Mouse (Mus musculus) myocyte (in vitro differentiated cells): ENCODE data around the gene Cmya5.

Source experiments
- CEBPB ChIP-seq: IDR thresholded peaks from 2 replicates; pipeline ENCODE4 v1.6.1; 2011; ENCODE audit warnings: mild to moderate bottlenecking, moderate library complexity; ENCODE audit not compliant: poor library complexity, insufficient read depth, severe bottlenecking
- E2F4 ChIP-seq: IDR thresholded peaks from one replicate; pipeline ENCODE4 v1.6.1; 2011; ENCODE audit warnings: mild to moderate bottlenecking, control low read depth, moderate library complexity; ENCODE audit not compliant: insufficient read depth
- MAX ChIP-seq: IDR thresholded peaks from one replicate; pipeline ENCODE4 v1.6.1; 2011; ENCODE audit warnings: low read depth, mild to moderate bottlenecking, control low read depth
- MYOD1 ChIP-seq, 3 experiments: IDR thresholded peaks; one replicate each; pipeline ENCODE4 v1.6.1; 2011; ENCODE audit warnings: control low read depth in 2 of 3, low read depth in 2 of 3, mild to moderate bottlenecking in 2 of 3, moderate library complexity in 1 of 3; ENCODE audit not compliant: insufficient read length in 2 of 3, control insufficient read depth in 1 of 3
- MYOG ChIP-seq, 3 experiments: IDR thresholded peaks; one replicate each; pipeline ENCODE4 v1.6.1; 2011; ENCODE audit warnings: control low read depth in 2 of 3, low read depth in 2 of 3, mild to moderate bottlenecking in 2 of 3; ENCODE audit not compliant: insufficient read length in 2 of 3, control insufficient read depth in 1 of 3, insufficient read depth in 1 of 3
- POLR2A ChIP-seq: IDR thresholded peaks from one replicate; pipeline ENCODE4 v1.6.1; 2011; ENCODE audit warnings: low read depth, mild to moderate bottlenecking, control low read depth, moderate library complexity; ENCODE audit not compliant: insufficient read length
- POLR2AphosphoS2 ChIP-seq: IDR thresholded peaks from one replicate; pipeline ENCODE4 v1.6.1; 2011; ENCODE audit warnings: low read depth, control low read depth; ENCODE audit not compliant: insufficient read length
- REST ChIP-seq: IDR thresholded peaks from one replicate; pipeline ENCODE4 v1.6.1; 2011; ENCODE audit warnings: mild to moderate bottlenecking, control low read depth, moderate library complexity; ENCODE audit not compliant: insufficient read depth, insufficient read length
- SRF ChIP-seq: IDR thresholded peaks from one replicate; pipeline ENCODE4 v1.6.1; 2011; ENCODE audit warnings: low read depth; ENCODE audit not compliant: control insufficient read depth, insufficient read length
- TCF12 ChIP-seq: IDR thresholded peaks from one replicate; pipeline ENCODE4 v1.6.1; 2011; ENCODE audit warnings: mild to moderate bottlenecking, control low read depth; ENCODE audit not compliant: poor library complexity, insufficient read depth, severe bottlenecking
- TCF3 ChIP-seq: IDR thresholded peaks from one replicate; pipeline ENCODE4 v1.6.1; 2011; ENCODE audit warnings: low read depth, control low read depth; ENCODE audit not compliant: insufficient read length
- USF1 ChIP-seq: IDR thresholded peaks from one replicate; pipeline ENCODE4 v1.6.1; 2011; ENCODE audit warnings: low read depth, mild to moderate bottlenecking, control low read depth, moderate library complexity

DNA sequence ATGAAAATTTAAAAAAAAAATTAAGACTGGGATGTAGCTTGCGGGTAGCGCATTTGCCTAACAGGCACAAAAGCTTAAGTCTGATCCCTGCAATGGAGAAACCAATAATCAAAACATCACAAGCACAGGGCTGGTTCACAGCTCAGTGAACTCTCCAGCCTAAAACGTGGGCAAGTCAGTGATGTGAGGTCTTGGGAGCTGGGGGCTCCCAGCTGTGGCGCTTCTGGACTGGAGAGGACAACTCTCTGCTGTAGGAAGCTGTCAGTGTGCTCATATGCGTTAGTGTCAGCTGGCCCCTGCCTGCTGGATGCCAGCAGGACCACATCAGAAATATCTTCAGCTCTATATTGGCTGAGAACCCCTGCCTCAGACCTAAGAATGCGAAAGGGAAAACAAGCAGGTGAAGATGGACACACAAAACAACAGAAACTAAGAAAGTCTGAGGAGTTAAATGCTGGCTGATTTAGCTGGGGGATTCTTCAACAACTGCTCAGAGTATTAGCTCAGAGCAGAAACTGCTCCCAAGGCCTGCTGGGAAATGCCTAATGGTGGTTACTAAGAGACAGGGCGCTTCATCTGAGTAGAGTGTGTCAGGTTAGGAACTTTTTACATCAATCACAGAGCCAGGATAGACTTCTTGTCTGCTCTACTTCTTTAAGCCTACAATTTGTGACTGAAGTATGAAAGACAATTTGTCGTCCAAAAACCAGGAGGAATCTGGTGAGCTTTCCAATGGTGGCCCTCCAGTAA, 16.2 kb downstream of the Cmya5 start:
- TF ChIP-seq MYOD1 (IDR thresholded peaks at IDR 0.05; ENCODE audit: control insufficient read depth in 1 of 3, insufficient read length in 2 of 3, low read depth in 2 of 3) = no peak
- TF ChIP-seq POLR2A = no peak
- no peak for TF ChIP-seq CEBPB
- no peak for TF ChIP-seq USF1
- TF ChIP-seq MYOG (IDR thresholded peaks at IDR 0.05; ENCODE audit: control insufficient read depth in 1 of 3, insufficient read depth in 1 of 3, insufficient read length in 2 of 3, low read depth in 2 of 3) = no peak
- TF ChIP-seq E2F4 = no peak
- TF ChIP-seq TCF12 = no peak
- no peak for TF ChIP-seq POLR2AphosphoS2
- no peak for TF ChIP-seq MAX
- no peak for TF ChIP-seq REST
- no peak for TF ChIP-seq TCF3
- no peak for TF ChIP-seq SRF
